Mouse (Mus musculus) retina, adult 2 months (tissue): ENCODE data around the gene D230025D16Rik.
"Not testable (repeated sequence)": the region's sequence is repeated elsewhere in the genome, so short reads cannot be mapped to it uniquely, and the experiment has no call there.

Source experiments
- DNase-seq: peaks from one replicate; pipeline ENCODE4 v3.0.0-alpha.2; 2012; ENCODE audit warnings: low read depth, low spot score

Gene D230025D16Rik

GRCm38 (mm10) chr8:105224413-105225271 is at the start of gene D230025D16Rik:
Gene D230025D16Rik (plus strand): TSS chr8:105225145.
- DNase-seq, result peak; percentile 88

GRCm38 (mm10) chr8:105175287-105175686 is 49.7 kb upstream of the D230025D16Rik start:
- DNase-seq, result not testable (repeated sequence)

- DNase-seq, result no peak
These were observed 46.6 kb upstream of the D230025D16Rik start for GRCm38 (mm10) chr8:105178211-105178800.

- DNase-seq, result no peak
These were observed 42.7 kb upstream of the D230025D16Rik start for GRCm38 (mm10) chr8:105182201-105182600.

GRCm38 (mm10) chr8:105186467-105187005 is 38.4 kb upstream of the D230025D16Rik start:
- no peak for DNase-seq

GRCm38 (mm10) chr8:105192182-105192581 is 32.8 kb upstream of the D230025D16Rik start:
- no peak for DNase-seq

GRCm38 (mm10) chr8:105205748-105206147 is 19.2 kb upstream of the D230025D16Rik start:
- no peak for DNase-seq

GRCm38 (mm10) chr8:105206766-105207275 is 18.1 kb upstream of the D230025D16Rik start:
- DNase-seq, result no peak

GRCm38 (mm10) chr8:105207675-105208273 is 17.2 kb upstream of the D230025D16Rik start:
- no peak for DNase-seq

GRCm38 (mm10) chr8:105209153-105210110 is 15.5 kb upstream of the D230025D16Rik start:
- DNase-seq, result no peak

- DNase-seq, result no peak
These were observed 10.8 kb upstream of the D230025D16Rik start for GRCm38 (mm10) chr8:105214104-105214503.

- peak; percentile 34 for DNase-seq
These were observed 6.9 kb upstream of the D230025D16Rik start for GRCm38 (mm10) chr8:105217926-105218522.

- no peak for DNase-seq
These were observed 1.1 kb upstream of the D230025D16Rik start for GRCm38 (mm10) chr8:105223850-105224249.

- DNase-seq, result no peak
These were observed 288 bp downstream of the D230025D16Rik start for GRCm38 (mm10) chr8:105225272-105225593.

GRCm38 (mm10) chr8:105225917-105226316 is 972 bp downstream of the D230025D16Rik start:
- DNase-seq, result no peak

- DNase-seq, result no peak
These were observed 6.8 kb downstream of the D230025D16Rik start for GRCm38 (mm10) chr8:105231503-105232320.

- DNase-seq, result not testable (repeated sequence)
These were observed 7.4 kb downstream of the D230025D16Rik start for GRCm38 (mm10) chr8:105232321-105232693.

GRCm38 (mm10) chr8:105233126-105233935 is 8.4 kb downstream of the D230025D16Rik start:
- DNase-seq, result no peak

GRCm38 (mm10) chr8:105235206-105235605 is 10.3 kb downstream of the D230025D16Rik start:
- no peak for DNase-seq
